Mouse (Mus musculus): ENCODE measurements around the gene Slu7. TPM values are rescaled to one million over a fixed set of nuclear protein-coding genes. Genes with fewer than 3 reads are reported as not detected.

Slu7 gene
- 2.2 and 7.3 TPM in 2 replicates for polyA plus RNA-seq (2012; ENCODE audit: insufficient read depth, low replicate concordance)

DNA sequence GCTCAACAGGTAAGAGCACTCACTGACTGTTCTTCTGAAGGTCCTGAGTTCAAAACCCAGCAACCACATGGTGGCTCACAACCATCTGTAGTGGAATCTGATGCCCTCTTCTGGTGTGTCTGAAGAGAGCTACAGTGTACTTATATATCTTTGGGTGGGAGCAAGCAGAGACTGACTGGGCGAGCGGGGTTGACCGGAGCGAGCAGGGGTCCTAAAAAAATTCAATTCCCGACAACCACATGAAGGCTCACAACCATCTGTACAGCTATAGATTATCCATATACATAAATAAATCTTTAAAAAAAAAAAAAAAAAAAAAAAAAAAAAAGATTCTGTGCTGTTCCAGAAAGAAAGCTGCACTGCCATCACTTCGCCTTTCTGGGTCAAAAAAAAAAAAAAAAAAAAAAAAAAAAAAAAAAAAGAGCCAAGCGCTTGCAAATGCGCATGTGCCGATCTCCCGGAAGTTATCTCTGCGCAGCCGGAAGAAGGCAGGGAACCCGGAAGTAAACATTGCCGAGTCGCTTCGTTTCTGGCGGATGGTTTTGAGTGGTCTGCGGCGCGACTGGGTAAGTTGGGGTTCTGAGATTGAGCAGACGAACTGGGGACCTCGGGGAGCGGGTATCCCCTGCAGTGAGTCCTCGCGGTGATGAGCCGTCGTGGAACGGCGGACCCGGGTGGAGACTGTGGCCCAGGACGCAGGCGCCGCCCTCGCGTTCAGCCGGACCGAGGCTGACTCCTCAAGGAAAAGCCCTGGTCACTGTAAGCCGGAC lies at the start of gene Slu7:
Slu7 (plus strand) TSS at position 491 of the 770 bp plus-strand sequence.
- Histone ChIP-seq H3K4me1 (peaks cover 26% of the 10 kb centered on the region), H3K36me3 (replicated peaks; ENCODE audit: low read length) (peaks cover 29% of the 10 kb centered on the region), H3K27me3 (replicated peaks) (no peaks in the 10 kb centered on the region), H3K4me3 (replicated peaks) (peak within 1 kb of the TSS; percentile 95), H3K9me3 (no peaks in the 10 kb centered on the region)
- no peak for TF ChIP-seq GATA1 (IDR thresholded peaks at IDR 0.05; ENCODE audit: borderline replicate concordance, low read length)
- 0 out of 2 replicates have a peak, but pooled peaks have one; percentile 36 for TF ChIP-seq FLI1 (IDR thresholded peaks at IDR 0.05; ENCODE audit: low read length)

DNA sequence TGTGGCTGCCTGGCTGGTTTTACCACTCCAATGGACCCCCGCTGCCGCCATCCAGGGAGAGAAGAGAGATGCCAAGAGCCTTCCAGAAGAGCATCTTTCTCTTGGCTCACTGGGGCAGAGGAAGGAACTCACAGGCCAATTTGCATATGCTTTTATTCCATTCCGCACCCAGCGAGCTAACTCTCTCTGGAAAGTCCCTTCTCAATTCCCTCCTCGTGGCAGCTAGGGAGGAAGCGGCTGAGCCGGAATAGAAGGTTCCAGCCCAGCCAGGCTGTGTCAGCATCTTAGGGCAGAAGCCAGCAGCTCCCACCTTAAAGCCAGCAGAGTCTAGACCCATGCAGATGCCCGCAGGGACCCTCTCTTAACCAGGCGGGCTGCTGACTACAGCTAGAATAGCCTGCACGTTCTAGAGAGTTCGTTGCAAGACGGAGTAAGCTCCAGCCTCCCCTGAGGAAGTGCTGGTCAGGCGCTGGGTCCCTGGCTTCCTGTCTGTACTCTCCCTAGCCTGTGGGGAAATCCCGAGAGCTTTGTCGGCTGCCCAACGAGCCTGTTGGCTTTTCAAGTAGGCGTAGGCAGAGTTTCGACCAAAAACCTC lies 48.4 kb upstream of the Slu7 start:
- Histone ChIP-seq H3K36me3 (replicated peaks; ENCODE audit: low read length) (no peaks in the 10 kb centered on the region), H3K4me3 (replicated peaks) (peak overlapping the region; percentile 91), H3K9me3 (no peaks in the 10 kb centered on the region), H3K4me1 (peaks cover 22% of the 10 kb centered on the region), H3K27me3 (replicated peaks) (peaks cover 33% of the 10 kb centered on the region)
- no peak for TF ChIP-seq GATA1 (IDR thresholded peaks at IDR 0.05; ENCODE audit: borderline replicate concordance, low read length)
- no peak for TF ChIP-seq FLI1 (IDR thresholded peaks at IDR 0.05; ENCODE audit: low read length)

DNA sequence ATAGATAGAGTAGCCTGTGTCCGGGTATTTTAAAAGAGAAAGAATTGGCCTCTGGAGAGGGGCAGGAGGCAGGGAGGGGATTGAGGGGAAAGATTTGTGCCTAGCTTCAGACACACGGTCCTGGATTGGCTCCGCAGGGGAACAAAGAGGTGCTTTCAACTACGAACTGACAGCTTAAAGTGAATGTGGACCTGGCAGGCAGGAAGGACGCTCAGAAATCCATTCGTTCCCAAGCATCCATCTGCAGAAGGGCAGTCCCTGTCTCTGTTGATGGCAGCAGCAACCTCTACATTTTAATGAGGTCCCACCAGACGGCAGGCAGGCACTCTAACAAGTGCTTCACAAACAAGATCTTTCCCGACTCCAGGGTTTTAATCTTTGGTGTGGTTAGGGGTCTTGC lies 47.8 kb upstream of the Slu7 start:
- Histone ChIP-seq H3K4me3 (replicated peaks) (peak overlapping the region; percentile 91), H3K9me3 (no peaks in the 10 kb centered on the region), H3K4me1 (peaks cover 22% of the 10 kb centered on the region), H3K27me3 (replicated peaks) (peaks cover 32% of the 10 kb centered on the region), H3K36me3 (replicated peaks; ENCODE audit: low read length) (no peaks in the 10 kb centered on the region)
- TF ChIP-seq GATA1 (IDR thresholded peaks at IDR 0.05; ENCODE audit: borderline replicate concordance, low read length) (no peak), FLI1 (IDR thresholded peaks at IDR 0.05; ENCODE audit: low read length) (no peak)

DNA sequence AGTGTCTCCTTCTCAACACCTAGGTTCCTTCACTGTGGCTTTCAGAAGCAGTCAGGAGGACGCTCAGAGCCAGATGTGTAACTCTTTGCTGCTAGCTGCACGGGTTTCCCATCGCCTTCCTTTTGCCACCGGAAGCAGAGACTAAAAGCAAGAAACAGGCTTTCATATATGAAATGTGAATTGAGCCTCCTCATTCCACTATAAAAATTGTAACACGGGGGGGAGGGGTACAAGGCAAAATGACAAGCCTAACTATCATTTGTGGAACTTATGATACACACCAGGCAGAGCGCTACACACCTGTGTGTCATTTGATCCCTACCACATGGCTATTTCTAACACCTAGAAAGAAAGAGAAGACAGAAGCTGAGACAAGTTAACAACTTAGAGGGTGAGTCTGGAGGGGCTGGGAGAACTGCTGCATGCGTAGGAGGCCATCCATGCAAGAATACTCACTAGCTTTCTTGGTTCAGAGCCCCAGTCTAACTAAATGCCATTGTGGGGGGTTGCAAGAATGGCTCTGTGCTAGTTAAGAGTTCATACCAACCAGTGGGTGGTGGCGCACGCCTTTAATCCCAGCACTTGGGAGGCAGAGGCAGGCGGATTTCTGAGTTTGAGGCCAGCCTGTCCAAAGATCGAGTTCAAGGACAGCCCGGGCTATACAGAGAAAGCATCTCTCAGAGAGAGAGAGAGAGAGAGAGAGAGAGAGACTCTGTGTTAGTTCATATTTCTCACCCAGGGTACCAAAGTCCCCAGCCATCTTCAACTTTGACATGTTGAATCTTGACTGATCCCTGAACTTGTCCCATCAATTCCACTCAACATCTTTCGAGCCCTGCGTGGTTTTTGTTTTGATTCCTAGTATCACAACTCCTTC lies 46.3 kb upstream of the Slu7 start:
- peaks cover 29% of the 10 kb centered on the region for H3K27me3 ChIP-seq (replicated peaks)
- no peaks in the 10 kb centered on the region for H3K9me3 ChIP-seq
- no peak for TF ChIP-seq FLI1 (IDR thresholded peaks at IDR 0.05; ENCODE audit: low read length)
- TF ChIP-seq GATA1 (IDR thresholded peaks at IDR 0.05; ENCODE audit: borderline replicate concordance, low read length), result no peak
- no peak overlapping the region for H3K4me3 ChIP-seq (replicated peaks)
- H3K36me3 ChIP-seq (replicated peaks; ENCODE audit: low read length), result no peaks in the 10 kb centered on the region
- peaks cover 22% of the 10 kb centered on the region for H3K4me1 ChIP-seq

DNA sequence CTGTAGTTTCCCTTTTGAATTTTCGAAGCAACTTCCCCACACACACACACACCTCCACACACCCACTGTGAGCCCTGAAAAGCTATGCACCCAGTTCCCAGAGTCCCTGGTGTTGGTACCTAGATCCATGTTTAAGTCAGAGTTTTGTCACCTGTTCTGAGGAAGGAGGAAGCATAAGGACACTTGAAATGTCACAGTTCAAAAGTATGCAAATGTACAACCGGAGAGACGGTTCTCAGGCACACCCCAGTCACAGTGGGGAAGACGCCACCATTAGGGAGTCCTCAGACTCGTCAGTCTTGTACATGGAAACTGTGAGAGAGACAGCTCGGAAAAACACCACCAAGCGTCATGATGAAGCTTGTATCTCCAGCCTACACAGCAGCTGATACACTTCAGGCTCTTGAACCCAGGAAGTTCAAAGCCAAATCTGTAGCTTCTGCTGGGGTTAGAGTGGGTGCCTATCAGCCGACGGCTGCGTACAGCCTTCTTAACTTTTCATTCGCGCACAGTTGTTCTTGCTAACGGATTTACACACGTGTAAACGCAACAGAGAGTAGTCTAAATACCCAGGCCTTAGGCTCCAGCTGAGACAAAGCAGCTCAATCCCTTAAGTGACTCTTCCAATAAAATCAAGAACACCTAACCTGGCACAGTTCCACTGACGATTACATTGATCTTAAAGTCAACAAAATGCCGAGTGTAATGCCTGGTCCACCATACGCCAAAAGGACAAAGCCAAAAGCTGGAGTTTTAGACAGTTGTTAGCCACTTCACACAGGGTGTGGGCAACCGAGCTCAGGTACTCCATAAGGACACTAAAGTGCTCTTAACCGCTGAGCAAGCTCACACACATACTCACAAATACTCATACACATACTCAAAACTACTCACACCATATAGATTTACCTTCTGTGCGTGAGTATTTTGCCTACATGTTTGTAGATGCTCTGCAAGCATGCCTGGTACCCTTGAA lies 45.1 kb upstream of the Slu7 start:
- no peak for TF ChIP-seq FLI1 (IDR thresholded peaks at IDR 0.05; ENCODE audit: low read length)
- no peak for TF ChIP-seq GATA1 (IDR thresholded peaks at IDR 0.05; ENCODE audit: borderline replicate concordance, low read length)
- H3K4me1 ChIP-seq, result peaks cover 22% of the 10 kb centered on the region
- no peak overlapping the region for H3K4me3 ChIP-seq (replicated peaks)
- H3K36me3 ChIP-seq (replicated peaks; ENCODE audit: low read length), result no peaks in the 10 kb centered on the region
- H3K9me3 ChIP-seq, result no peaks in the 10 kb centered on the region
- H3K27me3 ChIP-seq (replicated peaks), result peaks cover 29% of the 10 kb centered on the region

DNA sequence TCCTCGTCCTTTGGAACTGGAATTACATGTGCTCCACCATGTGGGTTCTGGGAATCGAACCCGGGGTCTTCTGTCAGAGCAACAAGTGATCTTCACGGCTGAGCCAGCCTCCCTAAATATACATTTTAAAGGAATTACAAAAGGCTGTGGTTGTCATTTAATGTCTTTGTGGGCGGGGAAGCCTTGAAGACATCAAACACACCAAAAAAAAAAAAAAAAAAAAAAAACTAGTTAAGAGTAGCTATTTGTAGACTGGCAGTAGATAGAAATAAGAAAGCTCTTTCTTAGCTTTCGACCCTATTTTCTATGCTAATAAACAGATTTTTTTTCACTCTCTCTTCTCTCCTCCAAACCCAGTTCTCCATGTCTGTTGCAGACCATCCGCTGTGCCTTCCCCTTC lies 44.4 kb upstream of the Slu7 start:
- TF ChIP-seq FLI1 (IDR thresholded peaks at IDR 0.05; ENCODE audit: low read length), result no peak
- TF ChIP-seq GATA1 (IDR thresholded peaks at IDR 0.05; ENCODE audit: borderline replicate concordance, low read length), result no peak
- Histone ChIP-seq H3K36me3 (replicated peaks; ENCODE audit: low read length) (no peaks in the 10 kb centered on the region), H3K27me3 (replicated peaks) (peaks cover 29% of the 10 kb centered on the region), H3K4me1 (peaks cover 22% of the 10 kb centered on the region), H3K9me3 (no peaks in the 10 kb centered on the region), H3K4me3 (replicated peaks) (no peak overlapping the region)

DNA sequence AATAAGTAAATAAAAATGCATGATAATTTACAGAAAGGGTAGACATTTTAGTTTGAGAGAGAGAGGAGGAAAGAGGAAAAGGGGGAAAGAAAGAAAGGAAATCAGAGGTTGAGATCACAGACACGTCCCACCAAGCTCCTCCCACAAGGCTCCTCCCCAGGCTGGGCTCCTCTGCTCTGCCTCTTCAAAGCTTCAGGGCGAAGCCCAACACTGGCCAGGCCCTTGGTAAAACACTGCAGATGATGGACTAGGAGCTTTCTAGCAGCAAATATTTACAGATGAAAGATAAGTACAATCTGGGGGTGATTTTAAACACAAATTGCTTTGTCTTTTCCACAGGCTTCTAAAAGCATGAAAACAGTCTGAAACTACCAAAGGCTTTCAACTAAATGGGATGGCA lies 40.8 kb upstream of the Slu7 start:
- peaks cover 14% of the 10 kb centered on the region for H3K27me3 ChIP-seq (replicated peaks)
- no peaks in the 10 kb centered on the region for H3K36me3 ChIP-seq (replicated peaks; ENCODE audit: low read length)
- H3K4me1 ChIP-seq, result peaks cover 19% of the 10 kb centered on the region
- TF ChIP-seq GATA1 (IDR thresholded peaks at IDR 0.05; ENCODE audit: borderline replicate concordance, low read length) (no peak), FLI1 (IDR thresholded peaks at IDR 0.05; ENCODE audit: low read length) (no peak)
- no peaks in the 10 kb centered on the region for H3K9me3 ChIP-seq
- no peak overlapping the region for H3K4me3 ChIP-seq (replicated peaks)

DNA sequence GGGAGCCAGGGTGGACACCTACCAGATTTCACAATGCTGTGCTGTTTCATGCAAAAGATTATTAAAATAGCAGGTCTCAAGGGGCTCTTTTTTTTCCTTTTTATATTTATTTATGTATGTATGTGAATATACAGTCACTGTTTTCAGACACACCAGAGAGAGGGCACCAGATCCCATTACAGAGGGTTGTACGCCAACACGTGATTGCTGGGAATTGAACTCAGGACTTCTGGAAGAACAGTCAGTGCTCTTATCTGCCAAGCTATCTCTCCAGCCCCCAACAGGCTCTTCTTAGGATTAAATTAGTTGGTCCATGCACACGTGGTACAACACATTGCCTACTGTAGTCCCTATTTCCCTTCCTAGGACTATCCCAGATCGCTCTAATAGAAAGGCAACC lies 40.2 kb upstream of the Slu7 start:
- H3K4me3 ChIP-seq (replicated peaks), result no peak overlapping the region
- TF ChIP-seq FLI1 (IDR thresholded peaks at IDR 0.05; ENCODE audit: low read length) (no peak), GATA1 (IDR thresholded peaks at IDR 0.05; ENCODE audit: borderline replicate concordance, low read length) (no peak)
- H3K4me1 ChIP-seq, result peaks cover 19% of the 10 kb centered on the region
- H3K36me3 ChIP-seq (replicated peaks; ENCODE audit: low read length), result no peaks in the 10 kb centered on the region
- H3K9me3 ChIP-seq, result no peaks in the 10 kb centered on the region
- H3K27me3 ChIP-seq (replicated peaks), result peaks cover 9% of the 10 kb centered on the region

All from megakaryocyte, embryonic 14.5 days (primary cell).